Mouse (Mus musculus) heart, embryonic 15.5 days (tissue): ENCODE results near the gene Adra2c. TPM values are rescaled to one million over a fixed set of nuclear protein-coding genes. Genes with fewer than 3 reads are reported as not detected.
A peak's percentile ranks its signal among the peaks of the same experiment; 100 is the strongest.

Experiments
- ATAC-seq: fragments of 200-750 bp; cut with Nextera tagmentation; replicated peaks from 2 replicates; pipeline ENCODE4 v1.8.0; 2017; ENCODE audit warnings: low read depth, moderate TSS enrichment; ENCODE audit not compliant: insufficient number of reproducible peaks, insufficient read depth, low FRiP score
- H3K27ac ChIP-seq: fragments of 300-500 bp; sonication (generic); 2 replicates; pipeline ENCODE4 v1.5.1; 2015; ENCODE audit warnings: mild to moderate bottlenecking, inconsistent platforms
- H3K27me3 ChIP-seq: fragments of 300-500 bp; sonication (generic); 2 replicates; pipeline ENCODE4 v1.6.1; 2015; ENCODE audit warnings: inconsistent platforms
- H3K36me3 ChIP-seq: fragments of 300-500 bp; sonication (generic); 2 replicates; pipeline ENCODE4 v1.6.1; 2015; ENCODE audit warnings: mild to moderate bottlenecking, inconsistent platforms
- H3K4me1 ChIP-seq: fragments of 300-500 bp; sonication (generic); replicated peaks from 2 replicates; pipeline ENCODE4 v1.6.1; 2015; ENCODE audit warnings: inconsistent platforms
- H3K4me2 ChIP-seq: fragments of 300-500 bp; sonication (generic); 2 replicates; pipeline ENCODE4 v1.6.1; 2015; ENCODE audit warnings: inconsistent platforms, mild to moderate bottlenecking, moderate library complexity
- H3K4me3 ChIP-seq: fragments of 300-500 bp; sonication (generic); 2 replicates; pipeline ENCODE4 v1.5.1; 2015; ENCODE audit warnings: mild to moderate bottlenecking, inconsistent platforms
- H3K9ac ChIP-seq: fragments of 300-500 bp; sonication (generic); 2 replicates; pipeline ENCODE4 v1.6.1; 2015; ENCODE audit warnings: mild to moderate bottlenecking, inconsistent platforms
- H3K9me3 ChIP-seq: fragments of 300-500 bp; sonication (generic); replicated peaks from 2 replicates; pipeline ENCODE4 v1.6.1; 2016; ENCODE audit warnings: inconsistent platforms
- WGBS: fragments of 180-500 bp; shearing (Covaris S2); methylation state at CpG from one replicate; pipeline ENCODE4 v1.1.7; 2015; ENCODE audit warnings: mixed read lengths; 5-methylcytosine and 5-hydroxymethylcytosine counted together
- polyA plus RNA-seq: library from polyadenylated mRNA; unstranded; fragments of >200 nt; fragmentation: Nextera tagmentation; extraction: Ambion mirVana; gene quantifications from 2 replicates; pipeline ENCODE4 v1.2.1, GENCODE M21; 2015

Gene Adra2c
- 0.06 TPM in 1 of 2 replicates, not detected in the other for polyA plus RNA-seq

DNA sequence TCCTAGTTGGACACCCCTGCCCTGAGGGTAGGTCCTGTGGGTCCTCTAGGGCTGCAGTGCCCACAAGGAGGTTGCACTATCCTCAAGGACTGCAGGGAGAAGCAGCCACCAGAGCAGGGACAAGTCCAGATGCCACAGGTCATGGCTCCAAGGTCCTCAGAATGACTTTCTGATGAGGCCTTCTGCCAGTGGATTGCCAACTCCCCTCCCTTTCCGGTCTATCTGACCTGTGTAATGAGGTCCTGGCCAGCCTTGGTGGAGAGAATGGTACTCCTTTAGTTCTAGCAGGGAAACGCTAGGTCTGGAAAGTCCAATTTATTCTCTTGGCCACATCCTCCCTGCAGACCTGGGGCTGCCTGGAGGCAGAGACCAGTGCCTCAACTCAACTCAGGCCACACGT, at the start of gene Adra2c:
Adra2c (plus strand) TSS at position 301 of the 400 bp plus-strand sequence.
- H3K4me1 ChIP-seq, result peaks cover 24% of the 10 kb centered on the region
- H3K9me3 ChIP-seq, result no peaks in the 10 kb centered on the region
- peak within 1 kb of the TSS; percentile 95 for H3K4me2 ChIP-seq
- no peak within 1 kb of the TSS for H3K27ac ChIP-seq
- ATAC-seq, result no peak
- H3K36me3 ChIP-seq, result no peaks in the 10 kb centered on the region
- H3K4me3 ChIP-seq, result peak within 1 kb of the TSS; percentile 52
- no peak within 1 kb of the TSS for H3K9ac ChIP-seq
- H3K27me3 ChIP-seq, result peaks cover 95% of the 10 kb centered on the region
- 45% methylated on average over 3 of the region's 3 CpGs for WGBS

DNA sequence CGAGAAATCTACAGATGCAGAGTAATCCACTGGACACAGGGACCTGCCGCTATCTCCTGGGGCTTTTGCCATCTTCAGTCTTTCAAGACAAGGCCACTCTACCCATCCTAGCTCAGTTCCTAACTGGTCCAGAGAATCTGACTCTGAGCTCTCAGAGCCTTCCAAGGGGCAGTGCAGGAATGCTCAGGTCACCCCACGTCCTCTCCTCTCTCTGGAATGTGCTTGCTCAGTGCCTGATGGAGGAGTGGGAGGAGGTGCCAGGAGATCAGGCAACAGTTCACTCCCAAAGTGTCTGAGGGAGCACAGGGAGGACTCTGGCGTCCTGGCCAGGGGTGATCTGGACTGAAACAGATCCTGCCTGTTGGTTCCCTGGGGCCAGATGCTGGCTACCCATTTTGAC, 45.0 kb upstream of the Adra2c start:
- H3K4me2 ChIP-seq, result no peak overlapping the region
- no peak overlapping the region for H3K9ac ChIP-seq
- H3K36me3 ChIP-seq, result no peaks in the 10 kb centered on the region
- H3K27me3 ChIP-seq, result peaks cover 19% of the 10 kb centered on the region
- H3K27ac ChIP-seq, result no peak overlapping the region
- no peaks in the 10 kb centered on the region for H3K4me1 ChIP-seq
- WGBS, result 54% methylated on average over 4 of the region's 4 CpGs
- ATAC-seq, result no peak
- no peaks in the 10 kb centered on the region for H3K9me3 ChIP-seq
- H3K4me3 ChIP-seq, result no peak overlapping the region

DNA sequence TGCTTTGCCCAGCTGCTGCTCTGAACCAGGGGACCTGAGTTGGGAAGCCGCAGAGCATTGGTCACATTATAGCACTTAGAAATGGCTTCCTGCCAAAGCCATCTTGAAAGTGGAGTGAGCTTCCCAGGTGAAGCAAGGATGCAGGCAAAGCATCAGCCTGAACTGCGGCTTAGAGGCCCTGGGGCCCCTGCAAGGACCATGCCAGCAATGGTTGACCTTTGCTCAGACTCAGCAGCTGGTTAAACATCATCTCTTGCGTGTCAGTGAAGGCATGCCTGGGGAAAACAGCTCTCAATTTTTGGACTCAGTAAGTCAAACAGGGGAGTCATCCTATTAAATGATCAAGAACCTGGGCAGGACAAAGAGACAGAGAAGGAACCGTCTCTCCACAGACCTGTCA, 40.4 kb upstream of the Adra2c start:
- Histone ChIP-seq H3K4me1 (no peaks in the 10 kb centered on the region), H3K4me2 (no peak overlapping the region), H3K9ac (no peak overlapping the region), H3K36me3 (no peaks in the 10 kb centered on the region), H3K27me3 (peaks cover 16% of the 10 kb centered on the region), H3K4me3 (no peak overlapping the region), H3K27ac (no peak overlapping the region), H3K9me3 (no peaks in the 10 kb centered on the region)
- 79% methylated on average over 4 of the region's 4 CpGs for WGBS
- ATAC-seq, result no peak

DNA sequence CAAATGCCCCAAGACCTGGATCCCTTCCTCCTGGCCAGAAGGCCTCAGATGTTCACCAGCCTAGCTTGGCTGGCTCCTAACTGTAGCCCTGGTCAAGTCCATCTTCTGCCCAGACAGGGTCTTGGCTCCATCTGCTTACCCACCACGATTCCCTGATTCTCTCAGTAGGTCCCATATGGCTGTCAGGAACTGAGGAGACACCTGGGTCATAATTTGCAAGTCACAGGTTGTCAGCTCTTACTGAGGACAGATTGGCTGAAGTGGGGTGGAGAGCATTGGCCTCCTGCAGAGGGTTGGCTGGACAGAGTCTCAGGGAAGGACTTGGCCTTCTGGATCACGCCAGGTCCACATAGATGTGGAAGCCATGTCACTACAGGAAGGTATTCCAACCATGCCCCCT, 39.5 kb upstream of the Adra2c start:
- peaks cover 10% of the 10 kb centered on the region for H3K27me3 ChIP-seq
- no peak for ATAC-seq
- H3K4me2 ChIP-seq, result no peak overlapping the region
- WGBS, result 74% methylated on average over 2 of the region's 2 CpGs
- H3K4me3 ChIP-seq, result no peak overlapping the region
- H3K27ac ChIP-seq, result no peak overlapping the region
- no peak overlapping the region for H3K9ac ChIP-seq
- H3K4me1 ChIP-seq, result no peaks in the 10 kb centered on the region
- no peaks in the 10 kb centered on the region for H3K36me3 ChIP-seq
- no peaks in the 10 kb centered on the region for H3K9me3 ChIP-seq

DNA sequence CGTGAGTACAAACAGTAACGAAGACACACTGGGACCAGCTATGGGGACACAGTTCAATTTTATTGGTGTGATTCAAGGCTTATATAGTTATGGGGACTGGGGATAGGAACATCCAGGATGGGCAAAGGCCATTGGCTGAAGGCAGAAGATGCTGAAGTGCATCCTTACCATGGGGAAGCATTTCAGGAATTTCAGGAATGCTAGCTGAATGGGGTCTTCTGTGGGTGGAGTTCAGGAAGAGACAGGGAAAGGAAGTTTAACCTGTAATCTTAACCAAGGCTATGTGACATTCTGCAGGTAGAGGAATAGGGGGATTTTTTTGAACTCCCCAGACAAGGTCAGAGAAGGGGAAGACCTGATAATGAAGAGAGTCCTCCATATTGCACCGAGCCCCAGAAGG, 36.6 kb upstream of the Adra2c start:
- no peak overlapping the region for H3K4me3 ChIP-seq
- H3K4me2 ChIP-seq, result no peak overlapping the region
- no peaks in the 10 kb centered on the region for H3K36me3 ChIP-seq
- ATAC-seq, result no peak
- WGBS, result 61% methylated on average over 3 of the region's 3 CpGs
- peaks cover 21% of the 10 kb centered on the region for H3K27me3 ChIP-seq
- H3K9me3 ChIP-seq, result no peaks in the 10 kb centered on the region
- H3K4me1 ChIP-seq, result no peaks in the 10 kb centered on the region
- no peak overlapping the region for H3K27ac ChIP-seq
- no peak overlapping the region for H3K9ac ChIP-seq

DNA sequence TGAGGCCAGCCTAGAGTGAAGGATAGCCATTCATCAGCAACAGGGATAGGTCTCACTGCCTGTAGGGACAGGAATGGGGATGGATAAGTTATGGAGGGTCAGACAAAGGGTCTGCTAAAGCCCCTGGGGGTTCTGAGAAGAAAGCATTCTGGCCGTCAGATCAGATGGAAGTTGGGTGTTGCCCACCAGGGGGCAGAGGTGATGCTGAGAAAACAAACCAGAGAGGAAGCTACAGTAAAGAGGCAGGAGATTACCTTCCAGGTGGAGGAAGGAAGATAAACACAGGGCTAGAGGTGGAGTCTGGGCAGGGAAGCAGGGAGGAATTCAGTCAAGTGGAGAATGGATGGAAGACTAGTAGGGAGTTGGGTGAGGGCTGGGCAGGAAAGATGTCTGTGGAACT, 33.9 kb upstream of the Adra2c start:
- Histone ChIP-seq H3K4me2 (no peak overlapping the region), H3K4me3 (no peak overlapping the region), H3K27ac (no peak overlapping the region), H3K27me3 (peaks cover 17% of the 10 kb centered on the region), H3K9ac (no peak overlapping the region), H3K36me3 (no peaks in the 10 kb centered on the region), H3K9me3 (no peaks in the 10 kb centered on the region), H3K4me1 (no peaks in the 10 kb centered on the region)
- WGBS, result 6% methylated on average over 1 of the region's 1 CpGs
- ATAC-seq, result no peak

DNA sequence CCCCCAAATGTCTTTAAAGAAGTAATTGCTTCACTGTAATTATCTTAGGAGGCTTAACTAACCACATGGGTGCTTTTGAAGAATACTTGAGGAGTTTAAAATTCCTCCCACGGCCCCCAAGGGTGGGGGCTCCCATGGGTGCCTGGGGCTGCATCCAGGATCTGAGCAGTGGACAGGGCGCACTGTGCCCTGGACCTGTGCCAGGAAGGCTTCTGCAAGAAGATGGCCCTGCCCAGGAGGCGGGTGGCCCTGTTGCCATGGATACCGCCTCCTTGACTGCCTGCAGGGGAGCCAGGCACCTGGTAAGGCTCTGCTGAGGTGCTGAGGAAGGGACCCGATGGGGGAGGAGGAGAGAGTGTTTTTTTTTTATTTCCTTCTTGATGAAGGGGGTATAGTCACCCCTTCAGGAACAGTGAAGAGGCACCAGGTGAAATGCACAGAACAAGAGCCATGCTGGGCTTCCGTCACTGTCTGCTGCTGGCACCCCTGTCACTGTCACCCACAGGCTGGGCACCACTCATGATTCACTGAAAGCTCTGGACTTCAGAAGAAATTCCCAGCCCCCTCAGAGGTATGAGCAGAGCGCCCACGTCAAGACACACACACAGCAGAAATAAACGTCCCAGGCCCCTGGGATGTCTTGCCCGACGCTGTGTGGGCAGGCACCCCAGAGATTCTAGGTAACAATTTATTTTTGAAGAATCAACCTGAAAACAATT, 32.4 kb upstream of the Adra2c start:
- Histone ChIP-seq H3K9ac (no peak overlapping the region), H3K4me2 (no peak overlapping the region), H3K27me3 (peaks cover 17% of the 10 kb centered on the region), H3K4me1 (no peaks in the 10 kb centered on the region), H3K36me3 (no peaks in the 10 kb centered on the region), H3K4me3 (no peak overlapping the region), H3K9me3 (no peaks in the 10 kb centered on the region), H3K27ac (no peak overlapping the region)
- WGBS, result 47% methylated on average over 11 of the region's 11 CpGs
- ATAC-seq, result no peak

DNA sequence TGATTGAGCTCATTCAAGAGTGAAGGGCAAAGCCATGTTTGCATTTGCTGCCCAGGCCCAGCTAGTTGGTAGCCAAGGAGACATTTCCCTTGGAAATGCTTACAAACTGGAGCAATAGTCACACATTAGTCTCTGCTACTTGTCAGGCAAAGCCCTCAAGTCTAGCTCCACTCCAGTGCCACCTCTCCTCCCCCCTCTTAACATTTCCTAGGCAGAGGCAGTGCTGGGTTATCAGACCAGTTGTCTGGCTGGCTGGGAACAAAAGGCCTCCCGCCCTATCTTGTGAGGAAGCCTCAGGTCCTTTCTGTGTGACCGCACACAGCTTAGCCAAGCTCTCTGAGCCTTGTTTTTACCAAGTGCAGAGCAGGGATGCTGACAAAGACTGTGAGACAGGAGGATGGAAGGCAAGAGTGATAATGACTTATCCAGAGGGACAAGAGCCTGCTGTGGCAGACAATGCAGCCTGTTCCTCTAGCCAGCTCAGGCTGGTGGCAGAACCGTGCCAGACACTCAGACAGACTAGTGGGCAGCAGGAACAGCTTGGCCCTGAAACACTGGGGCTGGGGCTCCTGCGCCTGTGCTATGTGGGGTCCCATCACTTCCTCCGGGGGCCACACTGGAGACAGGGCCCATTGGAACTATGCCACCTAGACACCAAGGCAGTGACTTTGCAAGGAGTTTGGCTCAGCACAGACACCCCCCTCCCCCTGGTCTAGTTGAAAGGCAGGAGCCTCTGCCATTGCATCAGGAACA, 23.0 kb upstream of the Adra2c start:
- Histone ChIP-seq H3K9ac (no peak overlapping the region), H3K4me2 (no peak overlapping the region), H3K4me3 (no peak overlapping the region), H3K27ac (no peak overlapping the region), H3K4me1 (no peaks in the 10 kb centered on the region), H3K9me3 (no peaks in the 10 kb centered on the region), H3K36me3 (no peaks in the 10 kb centered on the region), H3K27me3 (no peaks in the 10 kb centered on the region)
- ATAC-seq, result no peak
- WGBS, result 36% methylated on average over 5 of the region's 5 CpGs

DNA sequence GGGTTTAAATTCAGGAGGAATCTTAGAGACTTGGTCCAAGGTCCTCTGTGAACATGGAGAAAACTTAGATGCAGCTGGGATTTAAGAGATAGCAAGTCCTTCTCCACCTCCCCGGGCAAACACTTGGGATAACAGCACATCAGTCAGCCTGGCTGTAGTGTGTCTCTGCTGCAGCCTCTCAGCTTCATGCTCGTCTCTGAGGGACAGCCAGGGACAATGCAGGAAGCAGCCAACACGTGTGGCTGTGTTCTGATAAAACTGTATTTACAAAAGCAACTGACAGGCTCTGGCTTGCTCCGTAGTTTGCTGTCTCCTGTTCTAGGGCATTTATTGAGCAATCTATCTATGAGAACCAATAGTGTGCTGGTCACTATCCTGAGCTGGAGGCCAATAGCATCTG, 14.4 kb upstream of the Adra2c start:
- Histone ChIP-seq H3K9me3 (no peaks in the 10 kb centered on the region), H3K27ac (no peak overlapping the region), H3K4me1 (no peaks in the 10 kb centered on the region), H3K4me2 (no peak overlapping the region), H3K36me3 (no peaks in the 10 kb centered on the region), H3K9ac (no peak overlapping the region), H3K4me3 (no peak overlapping the region), H3K27me3 (peaks cover 46% of the 10 kb centered on the region)
- no peak for ATAC-seq
- 18% methylated on average over 4 of the region's 4 CpGs for WGBS

DNA sequence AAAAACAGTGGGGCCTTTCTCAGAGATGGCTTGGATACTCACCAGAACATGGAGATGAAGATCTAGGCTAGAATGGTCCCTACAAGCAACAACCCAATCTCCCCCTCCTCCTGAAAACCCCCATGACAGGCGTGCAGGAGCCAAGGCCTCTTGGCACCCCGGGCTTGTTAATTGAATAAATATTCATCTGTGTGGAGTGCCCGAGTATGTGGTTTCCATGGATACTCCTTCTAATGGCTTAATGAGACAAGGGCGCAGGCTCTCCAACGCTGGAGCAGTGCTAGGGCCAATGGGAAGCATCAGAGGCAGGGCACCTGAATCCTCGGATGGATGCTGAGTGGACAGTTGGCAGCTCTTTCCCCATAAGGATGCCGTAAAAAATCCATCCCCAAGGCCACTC, 10.6 kb upstream of the Adra2c start:
- Histone ChIP-seq H3K4me1 (no peaks in the 10 kb centered on the region), H3K36me3 (no peaks in the 10 kb centered on the region), H3K4me3 (no peak overlapping the region), H3K27me3 (peaks cover 66% of the 10 kb centered on the region), H3K9ac (no peak overlapping the region), H3K27ac (no peak overlapping the region), H3K4me2 (no peak overlapping the region), H3K9me3 (no peaks in the 10 kb centered on the region)
- no peak for ATAC-seq
- WGBS, result 79% methylated on average over 7 of the region's 7 CpGs

DNA sequence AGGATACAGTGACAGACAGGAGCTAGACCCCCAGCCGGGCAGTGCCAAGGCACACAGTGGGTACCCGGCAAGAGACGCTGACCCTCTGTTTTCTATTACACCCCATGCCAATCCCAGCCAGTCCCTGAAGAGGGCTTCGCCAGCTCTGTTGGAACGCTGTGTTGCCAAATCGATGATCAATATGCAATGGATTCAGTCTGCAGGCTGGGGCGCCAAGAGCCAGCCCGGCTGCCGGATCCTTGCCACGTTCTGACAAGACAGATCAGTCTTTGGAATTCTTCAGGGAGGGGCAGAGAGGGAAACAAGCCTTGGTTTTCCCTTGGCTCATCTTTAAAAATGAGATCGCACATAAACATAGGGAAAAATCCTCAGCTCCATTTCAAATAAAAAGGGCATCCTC, 2.8 kb upstream of the Adra2c start:
- 67% methylated on average over 11 of the region's 11 CpGs for WGBS
- no peak for ATAC-seq

More for the DNA sequence above, 2.8 kb upstream of the Adra2c start:
- Histone ChIP-seq H3K4me3 (no peak overlapping the region), H3K9me3 (no peaks in the 10 kb centered on the region), H3K4me1 (peaks cover 19% of the 10 kb centered on the region), H3K9ac (no peak overlapping the region), H3K27me3 (peaks cover 84% of the 10 kb centered on the region), H3K27ac (no peak overlapping the region), H3K36me3 (no peaks in the 10 kb centered on the region), H3K4me2 (no peak overlapping the region)
